Mouse (Mus musculus): ENCODE results near the gene Tenm2. TPM values are rescaled to one million over a fixed set of nuclear protein-coding genes. Genes with fewer than 3 reads are reported as not detected.
A peak's percentile ranks its signal among the peaks of the same experiment; 100 is the strongest.

Gene Tenm2
- polyA plus RNA-seq, 1 experiment from 2014 or later, result 0.28 TPM

DNA sequence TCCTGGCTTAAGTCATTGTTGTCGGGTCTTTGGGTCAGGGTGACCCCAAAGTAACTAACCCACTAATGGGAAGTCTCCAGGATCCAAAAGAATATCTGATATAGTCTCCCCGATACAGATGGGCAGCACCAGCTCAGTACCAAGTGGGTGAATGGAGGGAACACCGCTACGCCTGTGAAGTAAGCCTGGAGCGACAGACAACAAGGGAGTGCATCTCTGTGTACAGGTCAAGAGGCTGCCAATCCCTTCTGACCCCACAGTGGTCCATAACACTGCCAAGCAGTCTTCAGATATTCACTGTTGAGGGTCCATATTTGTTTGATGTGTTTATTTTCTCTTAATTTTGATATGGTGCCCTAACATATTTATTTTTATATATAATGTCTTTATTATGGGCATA lies 754.7 kb downstream of the Tenm2 start:
- DNase-seq, result no peak
- Histone ChIP-seq H3K27ac (ENCODE audit: low read depth) (no peak overlapping the region), H3K4me2 (no peak overlapping the region), H3K4me3 (ENCODE audit: low read depth, low read length) (no peak overlapping the region), H3K4me1 (ENCODE audit: insufficient read depth) (no peaks in the 10 kb centered on the region), H3K9me3 (ENCODE audit: low read depth, low read length) (no peaks in the 10 kb centered on the region), H3K36me3 (ENCODE audit: insufficient read depth) (no peaks in the 10 kb centered on the region), H3K27me3 (ENCODE audit: insufficient read depth, low read length) (peaks cover 12% of the 10 kb centered on the region; the same call in 1 of the 2 replicates), H3K9ac (no peak overlapping the region)
- TF ChIP-seq CTCF (IDR thresholded peaks at IDR 0.05; ENCODE audit: low read depth), result no peak
- 83% methylated on average over 5 of the region's 5 CpGs for WGBS
- ATAC-seq (ENCODE audit: insufficient read depth), result peak; percentile 62; the same call in 1 of the 2 replicates

- 44% methylated on average over 9 of the region's 9 CpGs for WGBS
- Histone ChIP-seq H3K36me3 (ENCODE audit: insufficient read depth) (no peaks in the 10 kb centered on the region), H3K9ac (no peak overlapping the region), H3K27ac (ENCODE audit: low read depth) (no peak overlapping the region), H3K9me3 (ENCODE audit: low read depth, low read length) (no peaks in the 10 kb centered on the region), H3K4me1 (ENCODE audit: insufficient read depth) (no peaks in the 10 kb centered on the region), H3K27me3 (ENCODE audit: insufficient read depth, low read length) (no peaks in the 10 kb centered on the region), H3K4me3 (ENCODE audit: low read depth, low read length) (no peak overlapping the region), H3K4me2 (no peak overlapping the region)
- ATAC-seq (ENCODE audit: insufficient read depth) (no peak), DNase-seq (peak; percentile 57)
- TF ChIP-seq CTCF (IDR thresholded peaks at IDR 0.05; ENCODE audit: low read depth), result no peak
Observed at GRCm38 (mm10) chr11:36469811-36470551, 765.8 kb downstream of the Tenm2 start.

- Histone ChIP-seq H3K9me3 (ENCODE audit: low read depth, low read length) (no peaks in the 10 kb centered on the region), H3K27me3 (ENCODE audit: insufficient read depth, low read length) (no peaks in the 10 kb centered on the region), H3K27ac (ENCODE audit: low read depth) (no peak overlapping the region), H3K4me1 (ENCODE audit: insufficient read depth) (no peaks in the 10 kb centered on the region), H3K4me2 (no peak overlapping the region), H3K9ac (no peak overlapping the region), H3K36me3 (ENCODE audit: insufficient read depth) (no peaks in the 10 kb centered on the region), H3K4me3 (ENCODE audit: low read depth, low read length) (no peak overlapping the region)
- DNase-seq (no peak), ATAC-seq (ENCODE audit: insufficient read depth) (no peak)
- TF ChIP-seq CTCF (IDR thresholded peaks at IDR 0.05; ENCODE audit: low read depth), result no peak
- 82% methylated on average over 6 of the region's 6 CpGs for WGBS
Observed at GRCm38 (mm10) chr11:36458451-36458850, 777.3 kb downstream of the Tenm2 start.

GRCm38 (mm10) chr11:36454076-36454475 lies 781.7 kb downstream of the Tenm2 start:
- WGBS, result 60% methylated on average over 6 of the region's 6 CpGs
- Histone ChIP-seq H3K36me3 (ENCODE audit: insufficient read depth) (no peaks in the 10 kb centered on the region), H3K4me3 (ENCODE audit: low read depth, low read length) (no peak overlapping the region), H3K4me2 (no peak overlapping the region), H3K9ac (no peak overlapping the region), H3K27ac (ENCODE audit: low read depth) (no peak overlapping the region), H3K4me1 (ENCODE audit: insufficient read depth) (no peaks in the 10 kb centered on the region), H3K27me3 (ENCODE audit: insufficient read depth, low read length) (no peaks in the 10 kb centered on the region), H3K9me3 (ENCODE audit: low read depth, low read length) (no peaks in the 10 kb centered on the region)
- ATAC-seq (ENCODE audit: insufficient read depth) (no peak), DNase-seq (no peak)
- TF ChIP-seq CTCF (IDR thresholded peaks at IDR 0.05; ENCODE audit: low read depth), result no peak

DNA sequence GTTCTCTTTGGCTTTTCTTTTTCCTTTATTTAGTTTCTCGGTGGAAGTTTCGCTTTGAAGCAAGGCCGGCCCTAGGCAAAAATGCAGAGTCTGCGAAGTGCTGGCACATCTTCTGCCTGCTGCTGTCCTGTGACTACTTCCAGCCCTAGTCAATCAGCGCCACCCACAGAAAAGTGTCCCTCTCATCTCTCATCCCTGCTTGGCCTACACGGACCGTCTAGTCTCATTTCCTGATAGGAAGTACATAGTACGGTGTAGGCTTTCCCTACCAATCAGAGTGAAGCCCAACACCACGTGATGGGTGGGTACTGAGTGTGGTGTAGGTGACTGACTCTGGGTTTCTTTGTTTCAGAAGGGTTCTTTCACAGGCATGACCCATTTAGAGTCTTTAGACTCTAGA lies 783.3 kb downstream of the Tenm2 start:
- Histone ChIP-seq H3K9me3 (ENCODE audit: low read depth, low read length) (no peaks in the 10 kb centered on the region), H3K27me3 (ENCODE audit: insufficient read depth, low read length) (no peaks in the 10 kb centered on the region), H3K4me1 (ENCODE audit: insufficient read depth) (no peaks in the 10 kb centered on the region), H3K36me3 (ENCODE audit: insufficient read depth) (no peaks in the 10 kb centered on the region), H3K9ac (no peak overlapping the region), H3K4me3 (ENCODE audit: low read depth, low read length) (no peak overlapping the region), H3K27ac (ENCODE audit: low read depth) (no peak overlapping the region), H3K4me2 (no peak overlapping the region)
- WGBS, result 46% methylated on average over 9 of the region's 9 CpGs
- peak; percentile 87 for ATAC-seq (ENCODE audit: insufficient read depth)
- peak; percentile 74 for DNase-seq
- no peak for TF ChIP-seq CTCF (IDR thresholded peaks at IDR 0.05; ENCODE audit: low read depth)

GRCm38 (mm10) chr11:36446351-36446750 lies 789.4 kb downstream of the Tenm2 start:
- Histone ChIP-seq H3K27me3 (ENCODE audit: insufficient read depth, low read length) (no peaks in the 10 kb centered on the region), H3K36me3 (ENCODE audit: insufficient read depth) (no peaks in the 10 kb centered on the region), H3K4me1 (ENCODE audit: insufficient read depth) (no peaks in the 10 kb centered on the region), H3K9ac (no peak overlapping the region), H3K4me2 (no peak overlapping the region), H3K9me3 (ENCODE audit: low read depth, low read length) (no peaks in the 10 kb centered on the region), H3K4me3 (ENCODE audit: low read depth, low read length) (no peak overlapping the region), H3K27ac (ENCODE audit: low read depth) (no peak overlapping the region)
- ATAC-seq (ENCODE audit: insufficient read depth) (no peak), DNase-seq (no peak)
- WGBS, result 57% methylated on average over 2 of the region's 2 CpGs
- TF ChIP-seq CTCF (IDR thresholded peaks at IDR 0.05; ENCODE audit: low read depth), result no peak

DNA sequence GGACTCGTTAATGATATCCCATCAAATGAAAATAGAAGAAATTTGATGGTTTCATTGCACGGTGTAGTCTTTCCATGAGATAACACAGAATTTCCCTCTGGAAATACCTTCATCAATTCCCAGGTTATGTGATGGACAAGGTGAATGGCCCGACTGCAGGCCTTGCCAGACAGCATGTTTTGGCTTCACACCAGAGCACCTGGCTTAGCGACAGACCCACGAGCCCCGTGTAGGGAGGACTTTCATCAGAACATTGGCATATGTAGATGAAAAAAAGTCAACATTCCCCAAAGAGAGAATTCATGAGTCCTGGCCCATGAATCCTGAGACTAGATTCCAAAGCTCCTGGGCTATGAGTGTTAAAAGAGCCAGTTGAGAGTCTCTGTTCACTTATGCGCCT lies 791.9 kb downstream of the Tenm2 start:
- H3K27me3 ChIP-seq (ENCODE audit: insufficient read depth, low read length), result no peaks in the 10 kb centered on the region
- ATAC-seq (ENCODE audit: insufficient read depth), result no peak
- H3K9me3 ChIP-seq (ENCODE audit: low read depth, low read length), result no peaks in the 10 kb centered on the region
- no peak overlapping the region for H3K4me2 ChIP-seq
- no peaks in the 10 kb centered on the region for H3K36me3 ChIP-seq (ENCODE audit: insufficient read depth)
- no peak overlapping the region for H3K9ac ChIP-seq
- no peak for DNase-seq
- no peaks in the 10 kb centered on the region for H3K4me1 ChIP-seq (ENCODE audit: insufficient read depth)
- TF ChIP-seq CTCF (IDR thresholded peaks at IDR 0.05; ENCODE audit: low read depth), result no peak
- WGBS, result 89% methylated on average over 7 of the region's 7 CpGs
- H3K27ac ChIP-seq (ENCODE audit: low read depth), result no peak overlapping the region
- H3K4me3 ChIP-seq (ENCODE audit: low read depth, low read length), result no peak overlapping the region
